Mouse (Mus musculus): ENCODE measurements around the gene Ctsk. TPM values are rescaled to one million over a fixed set of nuclear protein-coding genes. Genes with fewer than 3 reads are reported as not detected.

Ctsk gene
- total RNA-seq (2021) = 10 to 100 TPM; 19.3 to 21.5 TPM
- long read RNA-seq, experiment 1, transcript Ctsk-201 (8 exons, 1,512 nt) = major isoform, 11 of 14 reads
- long read RNA-seq, experiment 1, partial matches to known transcripts = 2 of 14 reads
- long read RNA-seq, experiment 1, other reads (novel, unspliced or antisense) = 1 of 14 reads
- long read RNA-seq, experiment 2, transcript Ctsk-201 (8 exons, 1,512 nt) = major isoform, 9 of 10 reads
- long read RNA-seq, experiment 2, partial matches to known transcripts = 1 of 10 reads
- long read RNA-seq, experiment 2, other reads (novel, unspliced or antisense) = 0 of 10 reads

GRCm38 (mm10) chr3:95499024-95499423 is at the start of gene Ctsk:
Gene Ctsk, plus strand, starts transcription at chr3:95499256.
- intact Hi-C loops (cut with DNase I; ENCODE audit: low total_unique reads) = no loop called here
- DNase-seq = no peak

GRCm38 (mm10) chr3:95450408-95450807 is 48.6 kb upstream of the Ctsk start:
- peak; percentile 20 for DNase-seq
- intact Hi-C loops (cut with DNase I; ENCODE audit: low total_unique reads) = no loop called here

GRCm38 (mm10) chr3:95450915-95451314 is 48.1 kb upstream of the Ctsk start:
- intact Hi-C loops (cut with DNase I; ENCODE audit: low total_unique reads) = no loop called here
- no peak for DNase-seq

- intact Hi-C loops (cut with DNase I; ENCODE audit: low total_unique reads) = no loop called here
- no peak for DNase-seq
Observed at GRCm38 (mm10) chr3:95456367-95456766, 42.7 kb upstream of the Ctsk start.

- DNase-seq = no peak
- intact Hi-C loops (cut with DNase I; ENCODE audit: low total_unique reads) = no loop called here
Observed at GRCm38 (mm10) chr3:95457758-95458157, 41.3 kb upstream of the Ctsk start.

GRCm38 (mm10) chr3:95459381-95459780 is 39.7 kb upstream of the Ctsk start:
- no peak for DNase-seq
- intact Hi-C loops (cut with DNase I; ENCODE audit: low total_unique reads) = no loop called here

- intact Hi-C loops (cut with DNase I; ENCODE audit: low total_unique reads) = no loop called here
- no peak for DNase-seq
Observed at GRCm38 (mm10) chr3:95463852-95464251, 35.2 kb upstream of the Ctsk start.

GRCm38 (mm10) chr3:95478966-95479365 is 20.1 kb upstream of the Ctsk start:
- no peak for DNase-seq
- intact Hi-C loops (cut with DNase I; ENCODE audit: low total_unique reads) = loop anchor here (10.0 kb wide), 1 partner anchor 134 kb away; no protein-coding TSS in a partner anchor

- intact Hi-C loops (cut with DNase I; ENCODE audit: low total_unique reads) = no loop called here
Observed at GRCm38 (mm10) chr3:95486421-95486820, 12.6 kb upstream of the Ctsk start.

GRCm38 (mm10) chr3:95488679-95489078 is 10.4 kb upstream of the Ctsk start:
- intact Hi-C loops (cut with DNase I; ENCODE audit: low total_unique reads) = no loop called here
- no peak for DNase-seq

More at GRCm38 (mm10) chr3:95486421-95486820, 12.6 kb upstream of the Ctsk start:
- no peak for DNase-seq

GRCm38 (mm10) chr3:95490238-95490637 is 8.8 kb upstream of the Ctsk start:
- intact Hi-C loops (cut with DNase I; ENCODE audit: low total_unique reads) = no loop called here
- no peak for DNase-seq

- DNase-seq = peak; percentile 59
- intact Hi-C loops (cut with DNase I; ENCODE audit: low total_unique reads) = no loop called here
Observed at GRCm38 (mm10) chr3:95494342-95494741, 4.7 kb upstream of the Ctsk start.

- intact Hi-C loops (cut with DNase I; ENCODE audit: low total_unique reads) = no loop called here
Observed at GRCm38 (mm10) chr3:95498229-95498628, 827 bp upstream of the Ctsk start.

GRCm38 (mm10) chr3:95499496-95500140 is 562 bp downstream of the Ctsk start:
- intact Hi-C loops (cut with DNase I; ENCODE audit: low total_unique reads) = no loop called here
- no peak for DNase-seq

More at GRCm38 (mm10) chr3:95498229-95498628, 827 bp upstream of the Ctsk start:
- DNase-seq = no peak

GRCm38 (mm10) chr3:95502312-95502711 is 3.3 kb downstream of the Ctsk start:
- intact Hi-C loops (cut with DNase I; ENCODE audit: low total_unique reads) = no loop called here
- no peak for DNase-seq

GRCm38 (mm10) chr3:95509348-95509747 is 10.3 kb downstream of the Ctsk start:
- no peak for DNase-seq
- intact Hi-C loops (cut with DNase I; ENCODE audit: low total_unique reads) = no loop called here

GRCm38 (mm10) chr3:95511611-95512180 is 12.6 kb downstream of the Ctsk start:
- DNase-seq = no peak

GRCm38 (mm10) chr3:95516614-95517041 is 17.6 kb downstream of the Ctsk start:
- no peak for DNase-seq
- intact Hi-C loops (cut with DNase I; ENCODE audit: low total_unique reads) = loop anchor here (10.0 kb wide), 1 partner anchor 258 kb away; no protein-coding TSS in a partner anchor

More at GRCm38 (mm10) chr3:95511611-95512180, 12.6 kb downstream of the Ctsk start:
- intact Hi-C loops (cut with DNase I; ENCODE audit: low total_unique reads) = loop anchor here (10.0 kb wide), 1 partner anchor 263 kb away; no protein-coding TSS in a partner anchor

GRCm38 (mm10) chr3:95517493-95517898 is 18.4 kb downstream of the Ctsk start:
- intact Hi-C loops (cut with DNase I; ENCODE audit: low total_unique reads) = loop anchor here (10.0 kb wide), 1 partner anchor 257 kb away; no protein-coding TSS in a partner anchor
- DNase-seq = peak; percentile 40

- no peak for DNase-seq
- intact Hi-C loops (cut with DNase I; ENCODE audit: low total_unique reads) = loop anchor here (10.0 kb wide), 1 partner anchor 256 kb away; no protein-coding TSS in a partner anchor
Observed at GRCm38 (mm10) chr3:95518891-95519290, 19.8 kb downstream of the Ctsk start.

Measured in gastrocnemius, postnatal 14 days (tissue).